Mouse (Mus musculus) ES-E14 (cell line): ENCODE results near the gene Tap1. TPM values are rescaled to one million over a fixed set of nuclear protein-coding genes. Genes with fewer than 3 reads are reported as not detected.

Experiments used
- DNase-seq: peaks from one replicate; pipeline ENCODE4 v3.0.0-alpha.2; 2013; ENCODE audit warnings: low read depth, low spot score
- H3K27ac ChIP-seq: 2 replicates; pipeline ENCODE4 v1.5.1; 2012; ENCODE audit warnings: low read depth, mild to moderate bottlenecking, low read length, moderate library complexity, mixed read lengths; ENCODE audit not compliant: poor library complexity, insufficient read depth, severe bottlenecking
- H3K36me3 ChIP-seq: 2 replicates; pipeline ENCODE4 v1.6.1; 2012; ENCODE audit warnings: mild to moderate bottlenecking, low read length, moderate library complexity, mixed read lengths; ENCODE audit not compliant: control insufficient read depth, poor library complexity, insufficient read depth, severe bottlenecking
- H3K4me1 ChIP-seq, 2 experiments: fragments of 150-350 bp in 1 of 2; sonication (generic) in 1 of 2; 2 replicates each; pipeline ENCODE4 v1.6.1; 2012; ENCODE audit warnings: low read length in 2 of 2, mild to moderate bottlenecking in 1 of 2, mixed read lengths in 1 of 2; ENCODE audit not compliant: control insufficient read depth in 2 of 2, insufficient read depth in 2 of 2, poor library complexity in 1 of 2
- H3K4me3 ChIP-seq, 2 experiments: fragments of 150-350 bp in 1 of 2; sonication (generic) in 1 of 2; 2 replicates each; pipeline ENCODE4 v1.5.1; 2012; ENCODE audit warnings: low read length in 2 of 2, low read depth in 1 of 2, mild to moderate bottlenecking in 1 of 2, mixed read lengths in 1 of 2; ENCODE audit not compliant: insufficient read depth in 1 of 2, poor library complexity in 1 of 2, severe bottlenecking in 1 of 2
- H3K9ac ChIP-seq: 2 replicates; pipeline ENCODE4 v1.6.1; 2012; ENCODE audit warnings: low read depth, mild to moderate bottlenecking, low read length, mixed read lengths; ENCODE audit not compliant: poor library complexity, insufficient read depth, severe bottlenecking
- H3K9me3 ChIP-seq: fragments of 150-350 bp; sonication (generic); 2 replicates; pipeline ENCODE4 v1.6.1; 2012; ENCODE audit warnings: low read depth, mild to moderate bottlenecking, low read length; ENCODE audit not compliant: control insufficient read depth, insufficient read depth
- CHD2 ChIP-seq: IDR thresholded peaks from 2 replicates; pipeline ENCODE4 v1.6.1; 2014; ENCODE audit warnings: mild to moderate bottlenecking, low read depth, low read length, inconsistent platforms
- HCFC1 ChIP-seq: IDR thresholded peaks from 2 replicates; pipeline ENCODE4 v1.6.1; 2012; ENCODE audit warnings: low read length, inconsistent platforms, borderline replicate concordance; ENCODE audit not compliant: insufficient read depth
- MAFK ChIP-seq: IDR thresholded peaks from 2 replicates; pipeline ENCODE4 v1.6.1; 2014; ENCODE audit warnings: mild to moderate bottlenecking, low read depth, low read length, inconsistent platforms; ENCODE audit not compliant: insufficient read depth
- ZC3H11A ChIP-seq: IDR thresholded peaks from 2 replicates; pipeline ENCODE4 v1.6.1; 2012; ENCODE audit warnings: low read depth, mild to moderate bottlenecking, inconsistent platforms, low read length, borderline replicate concordance
- ZNF384 ChIP-seq: IDR thresholded peaks from 2 replicates; pipeline ENCODE4 v1.6.1; 2012; ENCODE audit warnings: low read depth, low read length, inconsistent platforms
- in situ Hi-C, 2 experiments: fragments of 600-800 bp; cut with MboI; formaldehyde crosslinking; loops; one replicate each; pipeline ENCODE4 v1.15.1; 2025; ENCODE audit warnings: low sequenced_read_pairs in 2 of 2, inconsistent platforms in 1 of 2; ENCODE audit not compliant: unreplicated experiment in 2 of 2
- total RNA-seq: library from RNA; depleted of rRNA; stranded (reverse); fragments of 300-350 nt; gene quantifications from 2 replicates; pipeline ENCODE4 v1.2.3, GENCODE M21; 2012

The Tap1 gene
- total RNA-seq, 1 experiment: 13.9 TPM

GRCm38 (mm10) chr17:34197904-34198520, 10.7 kb downstream of the Tap1 start:
- no peak for TF ChIP-seq ZC3H11A
- no peak for TF ChIP-seq MAFK
- no peak for TF ChIP-seq CHD2
- no peak for TF ChIP-seq ZNF384
- no peak for TF ChIP-seq HCFC1
- H3K4me3 ChIP-seq: peak overlapping the region; percentile 54 to 58
- no peaks in the 10 kb centered on the region for H3K36me3 ChIP-seq
- peak overlapping the region; percentile 62; the same call in 1 of the 2 replicates for H3K9ac ChIP-seq
- no peaks in the 10 kb centered on the region for H3K9me3 ChIP-seq
- H3K4me1 ChIP-seq: peaks cover 0 to 8% of the 10 kb centered on the region in 2 experiments; a peak in 1 of 4 replicates
- in situ Hi-C loops: no loop called here
- no peak for DNase-seq
- H3K27ac ChIP-seq: no peak overlapping the region

GRCm38 (mm10) chr17:34198521-34198912, 11.2 kb downstream of the Tap1 start:
- TF ChIP-seq MAFK (no peak), ZNF384 (no peak), ZC3H11A (no peak), HCFC1 (no peak)
- H3K9ac ChIP-seq: peak overlapping the region; percentile 62; the same call in 1 of the 2 replicates
- no peak overlapping the region for H3K27ac ChIP-seq
- no peaks in the 10 kb centered on the region for H3K36me3 ChIP-seq
- peak overlapping the region; percentile 54 to 58; a peak in 3 of 4 replicates for H3K4me3 ChIP-seq
- DNase-seq: no peak
- peaks cover 0 to 6% of the 10 kb centered on the region in 2 experiments; a peak in 1 of 4 replicates for H3K4me1 ChIP-seq
- H3K9me3 ChIP-seq: no peaks in the 10 kb centered on the region
- in situ Hi-C loops: no loop called here

- Histone ChIP-seq H3K4me3 (no peak overlapping the region), H3K9ac (no peak overlapping the region), H3K9me3 (no peaks in the 10 kb centered on the region), H3K27ac (no peak overlapping the region), H3K36me3 (no peaks in the 10 kb centered on the region), H3K4me1 (peaks cover 0 to 8% of the 10 kb centered on the region in 2 experiments; a peak in 1 of 4 replicates)
- in situ Hi-C loops: no loop called here
- TF ChIP-seq HCFC1 (no peak), ZNF384 (no peak), ZC3H11A (no peak), MAFK (no peak), CHD2 (no peak)
- DNase-seq: no peak
These were observed 11.8 kb downstream of the Tap1 start for GRCm38 (mm10) chr17:34199050-34199619.

- Histone ChIP-seq H3K9me3 (no peaks in the 10 kb centered on the region), H3K27ac (no peak overlapping the region), H3K9ac (no peak overlapping the region), H3K4me1 (peaks cover 0 to 8% of the 10 kb centered on the region in 2 experiments; a peak in 1 of 4 replicates), H3K36me3 (no peaks in the 10 kb centered on the region), H3K4me3 (no peak overlapping the region)
- in situ Hi-C loops: no loop called here
- DNase-seq: no peak
- TF ChIP-seq HCFC1 (no peak), ZNF384 (no peak), MAFK (no peak), ZC3H11A (no peak), CHD2 (no peak)
These were observed 12.7 kb downstream of the Tap1 start for GRCm38 (mm10) chr17:34200047-34200446.
